Mouse (Mus musculus) MEL (cell line): ENCODE data around the gene Myt1l. TPM values are rescaled to one million over a fixed set of nuclear protein-coding genes. Genes with fewer than 3 reads are reported as not detected.

Experiments
- DNase-seq: peaks from one replicate; pipeline ENCODE4 v3.0.0; 2011; ENCODE audit warnings: low read depth, low spot score
- H3K27ac ChIP-seq: 2 replicates; pipeline ENCODE4 v1.5.1; 2012; ENCODE audit warnings: low read depth, mild to moderate bottlenecking, control low read depth, low read length, moderate library complexity; ENCODE audit not compliant: control insufficient read depth
- H3K27me3 ChIP-seq, 2 experiments: fragments of 150-350 bp in 1 of 2; sonication (generic) in 1 of 2; 2 replicates each; pipeline ENCODE4 v1.6.1; 2012; ENCODE audit warnings: low read length in 2 of 2, mild to moderate bottlenecking in 2 of 2, improper control_type of control experiment in 1 of 2, moderate library complexity in 1 of 2; ENCODE audit not compliant: insufficient read depth in 2 of 2, control insufficient read depth in 1 of 2
- H3K36me3 ChIP-seq, 2 experiments: 2 replicates each; pipeline ENCODE4 v1.6.1; 2012 to 2014; ENCODE audit warnings: low read length in 2 of 2, improper control_type of control experiment in 1 of 2, inconsistent platforms in 1 of 2, mild to moderate bottlenecking in 1 of 2; ENCODE audit not compliant: insufficient read depth in 2 of 2, control insufficient read depth in 1 of 2
- H3K4me1 ChIP-seq, 2 experiments: fragments of 150-350 bp in 1 of 2; sonication (generic) in 1 of 2; 2 replicates each; pipeline ENCODE4 v1.6.1; 2012; ENCODE audit warnings: low read length in 2 of 2, improper control_type of control experiment in 1 of 2, mild to moderate bottlenecking in 1 of 2; ENCODE audit not compliant: insufficient read depth in 2 of 2, control insufficient read depth in 1 of 2
- H3K4me3 ChIP-seq, 2 experiments: fragments of 150-350 bp in 1 of 2; sonication (generic) in 1 of 2; 2 replicates each; pipeline ENCODE4 v1.5.1; 2012; ENCODE audit warnings: low read depth in 2 of 2, low read length in 2 of 2, mild to moderate bottlenecking in 2 of 2, moderate library complexity in 2 of 2, control low read depth in 1 of 2, improper control_type of control experiment in 1 of 2; ENCODE audit not compliant: control insufficient read depth in 1 of 2, insufficient read depth in 1 of 2
- H3K79me2 ChIP-seq: 2 replicates; pipeline ENCODE4 v1.6.1; 2012; ENCODE audit warnings: mild to moderate bottlenecking, low read length, moderate library complexity; ENCODE audit not compliant: control insufficient read depth, poor library complexity, insufficient read depth
- H3K9ac ChIP-seq: 2 replicates; pipeline ENCODE4 v1.6.1; 2012; ENCODE audit warnings: low read depth, mild to moderate bottlenecking, control low read depth, low read length, moderate library complexity; ENCODE audit not compliant: control insufficient read depth, poor library complexity, severe bottlenecking
- H3K9me3 ChIP-seq: fragments of 150-350 bp; sonication (generic); replicated peaks from 2 replicates; pipeline ENCODE4 v1.6.1; 2012; ENCODE audit warnings: mild to moderate bottlenecking, low read length, improper control_type of control experiment, moderate library complexity; ENCODE audit not compliant: insufficient read depth
- ELF1 ChIP-seq: IDR thresholded peaks from 2 replicates; pipeline ENCODE4 v1.6.1; 2014; ENCODE audit warnings: low read depth, mild to moderate bottlenecking, inconsistent platforms, low read length, improper control_type of control experiment, moderate library complexity
- EP300 ChIP-seq, 2 experiments: IDR thresholded peaks; 2 replicates each; pipeline ENCODE4 v1.6.1; 2011; ENCODE audit warnings: improper control_type of control experiment in 2 of 2, low read length in 2 of 2, low read depth in 1 of 2, mild to moderate bottlenecking in 1 of 2
- ETS1 ChIP-seq: IDR thresholded peaks from 2 replicates; pipeline ENCODE4 v1.6.1; 2012; ENCODE audit warnings: low read depth, mild to moderate bottlenecking, inconsistent platforms, low read length, improper control_type of control experiment, moderate library complexity
- GATA1 ChIP-seq: IDR thresholded peaks from 2 replicates; pipeline ENCODE4 v1.6.1; 2011; ENCODE audit warnings: low read depth, low read length, improper control_type of control experiment
- HCFC1 ChIP-seq: IDR thresholded peaks from 2 replicates; pipeline ENCODE4 v1.6.1; 2012; ENCODE audit warnings: low read depth, mild to moderate bottlenecking, inconsistent platforms, low read length, improper control_type of control experiment, moderate library complexity
- MAX ChIP-seq: IDR thresholded peaks from 2 replicates; pipeline ENCODE4 v1.6.1; 2011; ENCODE audit warnings: low read length, improper control_type of control experiment
- MAZ ChIP-seq: IDR thresholded peaks from 2 replicates; pipeline ENCODE4 v1.6.1; 2012; ENCODE audit warnings: low read depth, mild to moderate bottlenecking, inconsistent platforms, low read length, improper control_type of control experiment
- NRF1 ChIP-seq: IDR thresholded peaks from 2 replicates; pipeline ENCODE4 v1.6.1; 2014; ENCODE audit warnings: low read depth, mild to moderate bottlenecking, inconsistent platforms, low read length, improper control_type of control experiment, moderate library complexity; ENCODE audit not compliant: poor library complexity, insufficient read depth, severe bottlenecking
- POLR2A ChIP-seq, 2 experiments: IDR thresholded peaks; 2 replicates each; pipeline ENCODE4 v1.6.1; 2011 to 2012; ENCODE audit warnings: low read length in 2 of 2, mild to moderate bottlenecking in 2 of 2, control low read depth in 1 of 2, improper control_type of control experiment in 1 of 2, low read depth in 1 of 2, moderate library complexity in 1 of 2; ENCODE audit not compliant: control insufficient read depth in 1 of 2, insufficient read depth in 1 of 2, poor library complexity in 1 of 2
- POLR2AphosphoS2 ChIP-seq: IDR thresholded peaks from 2 replicates; pipeline ENCODE4 v1.6.1; 2011; ENCODE audit warnings: low read length, improper control_type of control experiment
- SMC3 ChIP-seq: IDR thresholded peaks from 2 replicates; pipeline ENCODE4 v1.6.1; 2011; ENCODE audit warnings: low read depth, low read length, improper control_type of control experiment
- TAL1 ChIP-seq: IDR thresholded peaks from 2 replicates; pipeline ENCODE4 v1.6.1; 2012; ENCODE audit warnings: mild to moderate bottlenecking, inconsistent platforms, low read length, moderate library complexity, mixed read lengths
- TBP ChIP-seq: IDR thresholded peaks from 2 replicates; pipeline ENCODE4 v1.8.0; 2011; ENCODE audit warnings: low read depth, low read length, improper control_type of control experiment
- TCF12 ChIP-seq: IDR thresholded peaks from 2 replicates; pipeline ENCODE4 v1.6.1; 2014; ENCODE audit warnings: low read depth, mild to moderate bottlenecking, inconsistent platforms, low read length, improper control_type of control experiment, moderate library complexity
- UBTF ChIP-seq: IDR thresholded peaks from 2 replicates; pipeline ENCODE4 v1.6.1; 2012; ENCODE audit warnings: low read depth, mild to moderate bottlenecking, inconsistent platforms, low read length, improper control_type of control experiment, moderate library complexity, borderline replicate concordance; ENCODE audit not compliant: insufficient read depth
- USF2 ChIP-seq, 2 experiments: IDR thresholded peaks; 2 replicates each; pipeline ENCODE4 v1.6.1; 2011 to 2012; ENCODE audit warnings: improper control_type of control experiment in 2 of 2, low read length in 2 of 2, borderline replicate concordance in 1 of 2, inconsistent platforms in 1 of 2, low read depth in 1 of 2, mild to moderate bottlenecking in 1 of 2; ENCODE audit not compliant: insufficient read depth in 1 of 2
- ZKSCAN1 ChIP-seq: IDR thresholded peaks from 2 replicates; pipeline ENCODE4 v1.6.1; 2012; ENCODE audit warnings: low read depth, mild to moderate bottlenecking, inconsistent platforms, low read length, improper control_type of control experiment, moderate library complexity
- ZNF384 ChIP-seq: IDR thresholded peaks from 2 replicates; pipeline ENCODE4 v1.6.1; 2012; ENCODE audit warnings: low read depth, mild to moderate bottlenecking, inconsistent platforms, low read length, improper control_type of control experiment
- polyA plus RNA-seq, 2 experiments: library from polyadenylated mRNA; stranded (reverse) in 1 of 2; unstranded in 1 of 2; fragments of >175 nt in 1 of 2; fragments of >200 nt in 1 of 2; gene quantifications; 2 replicates each; pipeline versions ENCODE4 v1.2.1 to v1.2.4; 2012; ENCODE audit warnings: low replicate concordance in 2 of 2, low read depth in 1 of 2; ENCODE audit not compliant: insufficient read length in 2 of 2, insufficient read depth in 1 of 2, missing spikeins in 1 of 2
- total RNA-seq: library from RNA; depleted of rRNA; stranded (reverse); fragments of 300-350 nt; gene quantifications from 2 replicates; pipeline ENCODE4 v1.2.3, GENCODE M21; 2012

The Myt1l gene
- total and polyA plus RNA-seq, 3 experiments: not detected

DNA sequence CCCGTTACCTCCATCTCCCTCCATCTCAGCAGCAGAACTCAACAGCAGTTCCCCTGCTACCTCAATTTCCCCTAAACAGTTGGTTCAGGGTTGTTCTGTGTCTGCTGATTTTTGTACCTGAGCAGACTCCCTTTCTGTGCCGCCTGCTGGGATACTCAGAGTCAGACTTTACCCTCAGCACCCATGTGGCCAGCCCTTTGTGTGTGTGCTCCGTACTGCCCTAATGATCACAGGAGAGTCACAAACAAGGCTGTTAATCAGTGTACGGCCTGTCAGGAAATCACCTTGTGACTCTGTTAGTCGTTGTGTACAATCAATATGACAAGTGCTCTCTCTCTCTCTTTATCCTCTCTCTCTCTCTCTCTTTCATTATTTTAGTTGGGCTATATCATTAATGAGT is 430.5 kb downstream of the Myt1l start:
- H3K79me2 ChIP-seq: no peaks in the 10 kb centered on the region
- H3K27ac ChIP-seq: no peak overlapping the region
- H3K36me3 ChIP-seq: no peaks in the 10 kb centered on the region
- no peak for DNase-seq
- no peaks in the 10 kb centered on the region for H3K4me1 ChIP-seq
- H3K27me3 ChIP-seq: no peaks in the 10 kb centered on the region
- no peak for TF ChIP-seq ZNF384
- TF ChIP-seq ETS1: no peak
- no peak for TF ChIP-seq TAL1
- TF ChIP-seq HCFC1: no peak
- no peak for TF ChIP-seq TBP
- no peak for TF ChIP-seq GATA1
- TF ChIP-seq, all 39 proteins: peak for 0
- no peak overlapping the region for H3K4me3 ChIP-seq
- H3K9ac ChIP-seq: no peak overlapping the region
- H3K9me3 ChIP-seq: no peaks in the 10 kb centered on the region

DNA sequence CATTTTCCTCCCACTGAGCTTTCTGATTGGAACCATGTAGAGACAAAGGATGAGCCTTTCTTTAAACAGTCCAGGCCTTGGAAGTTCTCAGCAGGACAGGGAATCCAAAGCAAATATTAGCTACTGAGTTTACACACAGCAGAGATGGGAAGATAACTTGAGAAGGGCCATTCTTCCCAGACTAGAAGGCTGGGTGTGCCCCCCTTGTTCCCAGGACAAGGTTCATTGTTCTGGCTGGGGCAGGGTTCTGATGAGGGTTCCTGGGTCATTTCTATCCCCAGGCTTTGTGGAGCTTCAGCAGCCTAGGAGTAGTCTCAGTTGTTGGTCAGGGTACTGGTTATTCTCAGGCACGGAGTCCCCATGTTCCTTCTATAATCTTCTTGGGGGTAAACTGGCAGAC is 432.9 kb downstream of the Myt1l start:
- H3K9ac ChIP-seq: no peak overlapping the region
- H3K27ac ChIP-seq: no peak overlapping the region
- H3K36me3 ChIP-seq: no peaks in the 10 kb centered on the region
- no peaks in the 10 kb centered on the region for H3K27me3 ChIP-seq
- H3K4me3 ChIP-seq: no peak overlapping the region
- no peak for DNase-seq
- no peaks in the 10 kb centered on the region for H3K9me3 ChIP-seq
- no peaks in the 10 kb centered on the region for H3K79me2 ChIP-seq
- TF ChIP-seq GATA1 (no peak), EP300 (IDR thresholded peaks at IDR 0.05; ENCODE audit: low read depth in 1 of 2, low read length in 2 of 2) (no peak), NRF1 (no peak), POLR2AphosphoS2 (no peak), MAX (no peak), USF2 (IDR thresholded peaks at IDR 0.05; ENCODE audit: borderline replicate concordance in 1 of 2, insufficient read depth in 1 of 2, low read depth in 1 of 2, low read length in 2 of 2) (no peak), MAZ (no peak), SMC3 (no peak), ELF1 (no peak), UBTF (no peak), ZKSCAN1 (no peak), TCF12 (no peak), POLR2A (IDR thresholded peaks at IDR 0.05; ENCODE audit: control insufficient read depth in 1 of 2, insufficient read depth in 1 of 2, low read depth in 1 of 2, low read length in 2 of 2, poor library complexity in 1 of 2) (no peak), TAL1 (no peak), TBP (no peak)
- no peaks in the 10 kb centered on the region for H3K4me1 ChIP-seq
